Mouse (Mus musculus): ENCODE data around the gene Lctl.

- no peak for TF ChIP-seq CTCF (IDR thresholded peaks at IDR 0.05; ENCODE audit: insufficient read depth, low read depth, low read length)
- TF ChIP-seq POLR2A (IDR thresholded peaks at IDR 0.05; ENCODE audit: insufficient read depth, low read depth, low read length), result no peak
These were observed 22.9 kb upstream of the Lctl start for GRCm38 (mm10) chr9:64094083-64094482.
